Mouse (Mus musculus) fibroblast of lung, adult 2 months (primary cell): ENCODE measurements at regions not wholly inside any gene's neighbourhood (a gene's known extent, or its start where the extent isn't known, plus 50 kb on each side); places are given as distances from the start of the nearest gene placed in this dataset.

Experiments
- DNase-seq: peaks from one replicate; pipeline ENCODE4 v3.0.0-alpha.2; 2011; ENCODE audit warnings: low read depth

DNA sequence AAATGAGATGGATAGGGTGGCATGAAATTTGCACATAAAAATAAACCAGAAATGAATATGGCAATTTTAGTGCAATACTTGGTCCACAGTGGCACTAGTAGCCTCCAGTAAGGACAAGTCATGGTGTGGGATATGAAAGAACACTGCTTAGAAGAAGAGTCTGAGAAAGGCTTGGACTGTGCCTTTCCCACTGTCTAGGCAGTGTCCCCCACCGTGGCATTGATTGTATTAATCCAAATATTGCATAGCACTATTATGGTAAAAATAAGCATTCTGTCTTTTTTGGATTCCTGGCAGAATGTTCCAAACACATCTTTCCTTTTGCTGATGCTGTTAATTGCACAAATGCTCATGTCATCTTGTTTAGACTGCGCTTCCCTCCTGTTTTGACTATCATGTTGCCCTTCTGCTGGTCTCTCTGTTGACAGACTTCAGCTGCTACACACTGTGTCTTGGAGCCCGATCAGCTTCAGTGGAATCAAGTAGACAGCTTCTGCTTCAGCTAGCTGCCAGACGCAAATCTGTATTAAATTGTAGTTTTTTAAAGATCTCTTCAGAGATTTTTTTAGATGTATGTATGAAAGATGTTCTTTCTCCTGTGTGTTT is 186.2 kb upstream of the Robo2 start:
- no peak for DNase-seq

DNA sequence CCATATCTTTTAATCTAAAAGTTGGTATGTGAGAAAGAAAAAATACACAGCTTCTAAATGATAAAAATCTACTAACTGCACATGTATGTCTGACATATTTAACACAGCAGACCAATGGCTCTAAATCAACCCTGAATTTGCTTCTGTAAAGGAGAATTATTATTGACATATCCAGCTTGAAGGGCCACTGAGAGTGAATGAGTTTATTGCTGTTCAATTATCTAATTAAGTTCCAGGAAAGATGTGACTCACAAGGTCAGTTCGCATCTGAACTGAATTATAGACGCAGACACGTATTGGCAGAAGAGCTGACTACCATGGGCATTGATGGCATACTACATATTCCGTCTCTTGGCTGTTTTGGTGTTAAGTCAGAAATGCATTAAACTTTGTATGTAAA is 180.3 kb upstream of the Robo2 start:
- no peak for DNase-seq

GRCm38 (mm10) chr16:74582645-74583423 is 171.2 kb upstream of the Robo2 start:
- DNase-seq, result no peak

DNA sequence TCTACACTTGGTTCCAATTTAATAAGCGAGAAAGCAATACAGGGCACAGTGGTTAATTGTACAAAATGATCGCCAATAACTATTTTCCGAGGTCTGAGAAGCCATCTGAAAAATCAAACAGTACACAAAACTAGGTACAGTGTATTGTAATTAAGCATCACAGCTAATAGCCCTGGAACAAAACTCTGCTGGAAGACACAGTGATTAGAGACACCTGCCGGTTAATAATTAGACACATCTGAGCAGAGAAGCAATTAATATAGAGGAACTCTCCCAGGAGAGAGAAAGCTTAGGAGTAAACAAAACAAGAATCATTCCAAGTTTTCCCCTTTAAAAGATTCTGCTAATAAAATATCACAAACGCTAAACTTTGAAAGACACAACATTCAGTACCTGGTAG is 136.7 kb upstream of the Robo2 start:
- DNase-seq, result no peak

DNA sequence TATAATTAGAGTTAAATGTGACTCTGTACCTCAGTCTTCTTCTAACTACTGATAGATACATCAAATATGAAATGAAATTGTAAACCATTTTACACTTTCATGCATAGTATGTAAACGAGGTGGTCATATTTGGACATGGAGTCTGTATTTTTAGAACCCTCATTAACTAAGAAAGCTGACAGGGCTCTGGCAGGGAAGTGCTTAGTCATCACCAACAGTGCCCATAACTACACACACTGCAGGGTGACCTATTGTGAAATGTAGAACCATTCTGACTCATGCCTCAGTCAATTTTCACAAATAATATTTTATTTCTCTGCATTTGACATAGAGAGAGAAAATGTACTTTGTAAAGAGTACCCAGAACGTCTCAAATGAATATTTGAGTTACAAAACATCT is 118.9 kb upstream of the Robo2 start:
- peak; percentile 56 for DNase-seq

DNA sequence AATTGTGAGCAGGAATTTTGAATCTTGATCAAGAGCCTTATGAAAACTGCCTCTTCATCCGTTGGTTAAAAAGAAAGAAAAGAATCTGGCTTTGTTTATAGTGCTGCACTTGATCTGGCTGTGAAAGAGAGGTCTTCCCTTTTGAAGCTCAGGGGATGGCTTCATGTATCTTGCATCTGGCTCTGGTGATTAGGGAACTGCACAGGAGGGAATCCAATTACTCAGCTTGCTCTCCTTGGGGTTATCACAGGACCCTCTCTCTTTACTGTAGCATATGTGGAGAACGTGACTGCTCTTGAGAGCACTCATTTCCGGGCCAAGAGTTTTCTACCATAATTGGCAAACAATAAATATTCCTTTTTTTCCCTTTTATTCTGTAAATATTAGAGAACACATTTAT is 116.6 kb upstream of the Robo2 start:
- DNase-seq, result no peak

GRCm38 (mm10) chr16:74526521-74526920 is 114.9 kb upstream of the Robo2 start:
- DNase-seq, result peak; percentile 19

DNA sequence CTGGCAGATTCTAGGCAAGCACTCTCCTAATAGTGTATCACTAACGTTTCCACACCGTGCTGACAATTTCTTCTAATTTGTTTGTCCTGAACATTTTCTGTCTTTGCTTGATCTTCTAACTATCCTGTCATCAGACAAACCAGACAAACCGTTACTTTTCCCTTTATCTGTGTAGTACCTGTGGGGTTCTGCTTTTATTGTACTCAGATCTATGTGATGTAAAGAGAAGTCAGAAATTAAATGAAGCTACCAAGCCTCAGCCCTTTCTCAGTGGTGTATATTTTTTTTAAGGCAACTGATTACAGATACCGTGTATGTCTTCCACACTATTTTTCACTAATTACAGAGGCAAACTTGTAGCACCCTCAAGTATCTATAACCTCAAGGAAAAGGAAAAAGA is 108.9 kb upstream of the Robo2 start:
- DNase-seq, result no peak

GRCm38 (mm10) chr16:74517888-74518287 is 106.3 kb upstream of the Robo2 start:
- no peak for DNase-seq

DNA sequence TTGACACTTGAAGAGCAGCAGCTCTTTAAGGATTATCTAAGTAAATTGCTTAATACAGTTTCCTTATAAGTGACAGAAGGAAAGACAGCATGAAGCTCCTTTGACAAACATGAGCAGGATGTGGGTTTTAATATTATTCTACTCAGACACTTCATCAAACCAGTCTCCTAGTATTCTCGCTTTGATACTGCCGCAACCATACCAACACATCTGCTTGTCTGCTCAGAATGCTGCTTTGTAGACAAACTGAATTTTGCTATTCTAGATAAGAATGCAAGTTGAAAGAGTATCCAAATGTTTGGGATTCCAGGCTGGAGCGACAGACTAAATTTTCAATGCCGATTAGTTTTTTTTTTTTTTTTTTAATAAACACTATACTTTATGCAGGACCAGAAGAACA is 105.7 kb upstream of the Robo2 start:
- no peak for DNase-seq

GRCm38 (mm10) chr16:74514481-74514880 is 102.9 kb upstream of the Robo2 start:
- DNase-seq, result no peak

- DNase-seq, result no peak
These were observed 98.8 kb upstream of the Robo2 start for GRCm38 (mm10) chr16:74510383-74510782.

- no peak for DNase-seq
These were observed 97.9 kb upstream of the Robo2 start for GRCm38 (mm10) chr16:74509489-74509888.

DNA sequence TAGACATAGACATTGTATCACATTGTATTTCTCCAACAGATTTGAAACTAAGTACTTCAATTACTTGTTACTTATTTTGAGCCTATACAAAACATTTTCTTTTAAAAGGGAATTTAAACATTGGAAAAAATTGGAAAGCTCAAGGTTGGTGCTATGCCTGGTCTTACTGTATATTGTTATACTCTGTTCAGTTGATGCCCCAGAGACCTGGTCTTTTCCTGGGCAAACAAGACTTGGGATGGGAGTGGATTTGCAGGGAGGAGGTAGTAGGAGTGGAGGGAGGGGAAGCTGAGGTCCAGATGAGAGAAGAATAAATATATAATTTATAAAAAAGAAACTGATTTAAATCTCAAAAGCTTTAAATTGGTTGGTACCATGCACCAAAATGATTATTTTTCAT is 95.1 kb upstream of the Robo2 start:
- no peak for DNase-seq

GRCm38 (mm10) chr16:74506173-74506709 is 94.6 kb upstream of the Robo2 start:
- DNase-seq, result no peak

DNA sequence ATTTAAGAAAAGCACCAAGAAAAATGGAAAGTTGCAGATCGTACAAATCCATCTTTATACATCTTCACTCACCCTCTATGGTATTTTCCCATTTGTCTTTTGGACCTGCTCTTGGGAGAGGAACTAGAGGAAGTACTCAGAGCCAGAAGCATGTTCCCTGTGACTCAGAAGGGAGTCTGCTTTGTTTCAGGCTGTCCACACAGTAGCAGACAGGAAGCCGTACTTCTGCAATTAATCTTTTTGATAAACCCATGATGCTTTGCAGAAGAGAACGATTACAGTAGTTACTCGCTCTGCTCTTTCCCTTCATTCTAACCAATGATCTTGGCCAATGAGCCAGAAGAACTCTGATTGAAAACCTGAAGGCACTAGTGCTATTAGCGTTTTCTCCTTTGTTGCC is 92.8 kb upstream of the Robo2 start:
- no peak for DNase-seq

DNA sequence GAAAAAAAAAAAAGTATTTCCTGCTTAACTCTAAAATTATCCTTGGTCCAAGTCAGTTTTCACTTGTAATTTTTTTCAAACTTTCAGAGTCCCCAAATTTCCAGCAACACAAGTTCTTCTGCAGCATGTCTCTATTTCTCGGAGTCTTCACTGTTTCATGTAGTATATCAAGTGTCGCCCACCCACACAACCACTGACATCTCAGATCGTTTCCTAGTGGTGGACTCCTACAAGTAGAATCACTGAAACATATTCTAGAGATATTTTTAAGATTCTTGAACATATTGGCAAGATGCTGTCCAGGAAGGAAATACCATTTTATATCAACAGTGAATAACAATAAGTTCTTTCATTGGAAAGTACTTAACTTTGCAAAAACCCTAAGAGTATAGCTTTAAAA is 89.1 kb upstream of the Robo2 start:
- DNase-seq, result no peak

GRCm38 (mm10) chr16:74467745-74468420 is 56.3 kb upstream of the Robo2 start:
- no peak for DNase-seq

GRCm38 (mm10) chr16:74467159-74467558 is 55.5 kb upstream of the Robo2 start:
- DNase-seq, result no peak

DNA sequence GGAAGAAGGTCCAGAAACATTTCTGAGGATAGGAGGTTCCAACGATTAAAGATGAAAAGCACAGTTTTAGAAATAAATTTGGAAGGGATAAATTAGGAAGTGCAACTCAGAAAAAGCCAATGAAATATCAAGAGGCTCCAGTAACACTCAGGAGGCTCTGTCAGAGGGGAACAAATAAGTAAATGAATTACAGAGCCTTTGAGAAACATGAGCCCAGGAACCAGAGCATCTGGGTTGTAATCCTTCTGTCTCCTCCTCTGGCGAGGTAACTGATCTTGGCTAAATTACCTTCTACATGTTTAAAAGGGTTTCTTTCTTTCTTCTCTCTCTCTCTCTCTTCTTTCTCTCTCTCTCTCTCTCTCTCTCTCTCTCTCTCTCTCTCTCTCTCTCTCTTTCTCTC is 53.2 kb upstream of the Robo2 start:
- no peak for DNase-seq

- DNase-seq, result no peak
These were observed 52.7 kb upstream of the Robo2 start for GRCm38 (mm10) chr16:74464290-74464689.

DNA sequence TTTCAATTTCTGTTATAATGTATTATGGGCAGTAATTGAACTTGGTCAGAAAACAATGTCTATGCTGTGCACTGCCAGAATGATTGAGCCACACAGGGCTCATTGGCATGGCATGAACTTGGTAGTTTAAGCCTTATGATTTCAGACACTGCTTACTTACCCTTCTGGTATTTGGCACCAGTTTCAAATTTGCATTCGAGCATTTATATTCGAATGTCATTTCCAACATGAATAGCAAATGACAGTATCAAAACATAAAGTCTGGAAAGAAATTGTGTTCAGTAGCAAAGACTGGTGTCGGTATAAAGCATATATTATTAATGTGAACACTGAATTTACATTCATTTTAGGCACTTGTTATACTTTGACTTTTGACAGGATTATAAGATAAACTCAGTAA is 50.8 kb upstream of the Robo2 start:
- DNase-seq, result no peak
